ENCODE assay signal across 24 mouse cellular contexts in genomic region chr2:165444861-165445260, GRCm38 (mm10). TPM values are rescaled to one million over a fixed set of nuclear protein-coding genes. Genes with fewer than 3 reads are reported as not detected.
A peak's percentile ranks its signal among the peaks of the same experiment; 100 is the strongest.
DNase-seq lines count a peak whose midpoint lies in the region; ATAC-seq lines count a peak whose summit lies in the region.
"Had no signal": no experiment of that assay in that cellular context is flagged by ENCODE, and none has a peak within 500 bp of the region (broad histone marks: within the 10 kb centered on the region; RNA-seq: fewer than 3 reads in every experiment).

No protein-coding gene starts in this region.

- ATAC-seq in granulocyte monocyte progenitor cell, adult 5-6 weeks (replicated peaks; ENCODE audit: poor library complexity, severe bottlenecking), result peak; percentile 67
- ATAC-seq in megakaryocyte progenitor cell, adult 5-6 weeks (replicated peaks; ENCODE audit: poor library complexity), result peak; percentile 52
- ATAC-seq in frontal cortex, adult (ENCODE audit: low TSS enrichment), result no peak
- ATAC-seq: activated CD4-positive, CD25-positive, alpha-beta regulatory T cell, adult 4 months; CD4-positive, CD25-positive, alpha-beta regulatory T cell, adult 4 months; forebrain, embryonic 14.5 days; forebrain, embryonic 16.5 days; Patski had no signal

- peak; percentile 32 for DNase-seq in 416B (ENCODE audit: low read depth)
- DNase-seq in c-Kit-positive CD71-negative TER-119-negative erythroid progenitor cells, embryonic 14.5 days (ENCODE audit: low read depth), result peak; percentile 13
- DNase-seq in kidney, adult 11 months, result no peak
- no peak for DNase-seq in spleen, postnatal 4 days (ENCODE audit: low spot score in 2 of 2)
- no peak for DNase-seq in kidney, adult 18-20 months
- DNase-seq: adrenal gland, adult 8-10 months; adrenal gland, postnatal 14 days; adrenal gland, postnatal 36 days; B cell, adult 2 months; cerebellum, adult 11 months; cerebellum, adult 18-20 months; cerebellum, adult 8-10 months; cerebellum, adult 9-11 months; cerebellum, postnatal 25 days; embryo, embryonic 11 days had no signal

RNA-seq across cellular contexts. Expression of gene Slc13a3, which starts 28.2 kb away (rescaled TPM):
- not detected in 2 replicates for total RNA-seq in granulocyte monocyte progenitor cell, adult 5-6 weeks (2014; fragmentation: Nextera tagmentation)
- total RNA-seq in granulocyte monocyte progenitor cell, adult 5-6 weeks (2017), result 0.04 and 0.67 TPM in 2 replicates
- total RNA-seq in megakaryocyte progenitor cell, adult 5-6 weeks (2015), result 0.15 TPM in 1 of 2 replicates, not detected in the other
- 0.08 TPM in 1 of 2 replicates, not detected in the other for total RNA-seq in megakaryocyte progenitor cell, adult 5-6 weeks (2017)
- total RNA-seq: CH12.LX had no signal

RNA-seq across cellular contexts. Expression of gene Ocstamp, which starts 44.7 kb away (rescaled TPM):
- not detected in 2 replicates for total RNA-seq in granulocyte monocyte progenitor cell, adult 5-6 weeks (2014; fragmentation: Nextera tagmentation)
- not detected in 2 replicates for total RNA-seq in granulocyte monocyte progenitor cell, adult 5-6 weeks (2017)
- not detected in 2 replicates for total RNA-seq in megakaryocyte progenitor cell, adult 5-6 weeks (2015)
- total RNA-seq in megakaryocyte progenitor cell, adult 5-6 weeks (2017), result not detected in 2 replicates
- total RNA-seq: CH12.LX had no signal

RNA-seq across cellular contexts. Expression of gene Trp53rka, which starts 48.3 kb away (rescaled TPM):
- total RNA-seq in granulocyte monocyte progenitor cell, adult 5-6 weeks (2014; fragmentation: Nextera tagmentation), result 4.6 and 7.0 TPM in 2 replicates
- total RNA-seq in granulocyte monocyte progenitor cell, adult 5-6 weeks (2017), result 8.4 and 15.7 TPM in 2 replicates
- total RNA-seq in megakaryocyte progenitor cell, adult 5-6 weeks (2015), result 6.7 and 9.4 TPM in 2 replicates
- total RNA-seq in megakaryocyte progenitor cell, adult 5-6 weeks (2017), result 7.6 and 8.6 TPM in 2 replicates

RNA-seq across cellular contexts. Expression of gene Zfp334, which starts 56.8 kb away (rescaled TPM):
- not detected in 2 replicates for total RNA-seq in granulocyte monocyte progenitor cell, adult 5-6 weeks (2014; fragmentation: Nextera tagmentation)
- total RNA-seq in granulocyte monocyte progenitor cell, adult 5-6 weeks (2017), result not detected in 2 replicates
- not detected in 2 replicates for total RNA-seq in megakaryocyte progenitor cell, adult 5-6 weeks (2015)
- total RNA-seq in megakaryocyte progenitor cell, adult 5-6 weeks (2017), result not detected in 2 replicates
- total RNA-seq: CH12.LX had no signal

RNA-seq across cellular contexts. Expression of gene Slc2a10, which starts 58.7 kb away (rescaled TPM):
- total RNA-seq in granulocyte monocyte progenitor cell, adult 5-6 weeks (2014; fragmentation: Nextera tagmentation), result 0.21 and 1.3 TPM in 2 replicates
- total RNA-seq in granulocyte monocyte progenitor cell, adult 5-6 weeks (2017), result not detected in 2 replicates
- total RNA-seq in megakaryocyte progenitor cell, adult 5-6 weeks (2015), result 0.05 and 0.12 TPM in 2 replicates
- 0.21 and 0.57 TPM in 2 replicates for total RNA-seq in megakaryocyte progenitor cell, adult 5-6 weeks (2017)
- total RNA-seq: CH12.LX had no signal

Comparison
In these comparisons a context has a peak if more than half of its experiments do, and no peak if none do; other contexts are left out.
1. DNase-seq: peak in 416B (single experiment) and c-Kit-positive CD71-negative TER-119-negative erythroid progenitor cells, embryonic 14.5 days (single experiment); none in kidney, adult 11 months (single experiment), spleen, postnatal 4 days (0 of 2) and kidney, adult 18-20 months (single experiment).